Mouse (Mus musculus): Measurements from ENCODE around the gene Nfyc.

Gene Nfyc

GRCm38 (mm10) chr4:120825577-120826326, 5.6 kb downstream of the Nfyc start:
- DNase-seq (ENCODE audit: low spot score in 2 of 2): peak; percentile 95 to 97

DNA sequence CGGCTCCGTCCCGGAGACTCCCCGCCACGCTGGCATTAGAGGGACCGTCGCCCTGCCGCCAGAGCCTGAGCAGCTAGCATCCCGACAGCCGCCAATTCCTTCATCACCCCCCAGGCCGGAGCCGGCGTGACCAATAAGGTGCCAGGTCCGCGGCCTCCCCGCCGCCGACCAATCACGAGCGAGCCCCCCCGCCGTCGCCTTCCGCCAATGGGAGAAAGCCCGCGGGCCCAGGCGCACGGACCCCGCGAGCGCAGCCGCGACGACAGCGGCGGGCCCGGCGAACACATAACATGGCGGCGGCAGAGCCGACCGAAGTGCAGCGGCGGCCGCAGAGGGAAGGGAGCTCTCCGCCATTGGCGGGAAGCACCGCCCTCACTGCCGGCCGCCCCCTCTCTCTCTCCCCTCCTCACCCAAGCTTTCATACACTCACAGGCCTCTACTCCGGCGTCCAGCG, 6.2 kb downstream of the Nfyc start:
- DNase-seq (ENCODE audit: low spot score in 2 of 2): peak; percentile 94 to 95

DNA sequence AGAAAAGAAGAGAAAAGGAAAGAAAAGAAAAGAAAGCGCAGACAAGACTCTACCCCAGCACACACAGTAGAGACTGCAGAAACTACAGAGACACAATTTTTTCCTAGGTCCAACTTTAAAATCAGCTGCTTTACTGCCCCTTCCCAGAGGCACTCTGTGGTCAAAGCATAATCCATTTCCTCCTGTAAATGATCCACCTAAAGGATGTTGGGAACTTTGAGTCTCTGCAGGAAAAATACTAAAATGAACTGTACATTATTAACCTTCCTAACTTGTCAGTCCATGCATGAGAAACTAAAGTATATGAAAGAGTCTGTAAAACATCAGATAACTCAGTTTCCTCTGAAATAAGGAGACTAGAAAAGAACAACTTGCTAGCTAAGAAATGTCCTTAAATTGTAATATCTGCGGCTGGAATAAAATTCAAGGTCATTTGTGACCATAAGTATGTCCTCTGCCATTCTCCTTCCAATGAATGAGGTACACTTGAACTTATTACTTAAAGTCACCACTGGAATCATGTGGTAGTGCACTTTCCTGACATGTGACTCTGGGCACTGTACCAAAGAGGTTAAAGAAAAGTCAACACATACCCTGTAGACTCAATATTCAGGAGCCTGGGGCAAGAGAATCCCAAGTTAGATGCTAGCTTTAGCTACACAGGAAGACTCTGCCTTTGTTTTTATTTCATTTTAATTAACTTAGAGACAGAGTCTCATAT, 9.0 kb downstream of the Nfyc start:
- no peak for DNase-seq (ENCODE audit: low spot score in 2 of 2)

DNA sequence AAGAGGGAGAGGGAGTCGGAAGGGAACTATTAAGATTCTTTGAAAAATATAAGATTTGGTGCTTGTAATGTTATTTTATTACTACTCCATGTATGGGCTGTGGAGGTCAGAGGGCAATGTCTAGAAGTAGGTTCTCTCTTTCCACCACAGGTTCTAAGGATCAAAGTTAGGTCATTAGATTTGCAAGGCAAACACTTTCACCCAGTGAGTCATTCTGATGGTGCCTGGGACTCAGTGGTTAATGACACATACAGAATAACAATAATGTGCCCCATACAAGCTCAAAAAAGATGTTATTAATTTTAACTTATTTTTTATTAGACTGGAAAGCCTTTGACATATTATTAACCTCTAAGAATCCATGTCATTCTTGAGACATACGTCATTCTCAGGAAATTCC, 11.5 kb downstream of the Nfyc start:
- DNase-seq (ENCODE audit: low spot score in 2 of 2): no peak

DNA sequence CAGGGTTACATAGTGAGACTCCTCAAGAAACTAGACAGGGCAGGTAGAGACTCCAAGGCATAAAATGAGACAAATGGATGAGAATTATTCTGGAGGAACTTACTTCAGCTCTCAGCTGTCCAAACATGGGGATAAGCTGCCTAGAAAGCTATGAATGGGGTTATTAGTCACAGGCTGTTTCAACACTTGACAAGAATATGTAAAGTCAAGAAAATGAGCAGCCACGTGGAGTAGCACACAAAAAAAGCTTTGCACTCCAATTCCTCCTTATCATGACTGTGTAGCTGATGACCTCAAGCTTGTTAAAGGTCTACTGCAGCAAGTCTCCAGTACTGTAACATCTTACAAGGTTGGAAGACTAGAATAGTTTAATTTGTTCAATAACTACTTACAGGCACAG, 12.1 kb downstream of the Nfyc start:
- DNase-seq (ENCODE audit: low spot score in 2 of 2): no peak

DNA sequence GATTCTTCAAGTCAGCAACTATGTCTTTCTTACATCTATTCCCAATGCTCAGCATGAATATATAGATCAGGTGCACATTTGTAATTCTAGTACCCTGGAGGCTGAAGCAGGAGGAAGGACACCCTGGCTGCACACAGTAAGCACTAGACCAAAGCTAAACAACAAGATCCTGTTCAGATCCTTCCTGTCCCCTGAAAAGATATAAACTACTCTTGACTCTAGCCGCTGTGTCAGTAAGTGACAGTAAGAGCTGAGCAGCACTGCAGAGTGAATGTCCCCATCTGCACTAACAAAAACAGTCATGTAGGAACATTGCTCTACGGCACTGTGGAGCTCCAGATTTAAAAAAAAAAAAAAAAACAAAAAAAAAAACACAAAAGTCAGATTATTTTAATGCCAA, 13.4 kb downstream of the Nfyc start:
- DNase-seq (ENCODE audit: low spot score in 2 of 2): no peak

DNA sequence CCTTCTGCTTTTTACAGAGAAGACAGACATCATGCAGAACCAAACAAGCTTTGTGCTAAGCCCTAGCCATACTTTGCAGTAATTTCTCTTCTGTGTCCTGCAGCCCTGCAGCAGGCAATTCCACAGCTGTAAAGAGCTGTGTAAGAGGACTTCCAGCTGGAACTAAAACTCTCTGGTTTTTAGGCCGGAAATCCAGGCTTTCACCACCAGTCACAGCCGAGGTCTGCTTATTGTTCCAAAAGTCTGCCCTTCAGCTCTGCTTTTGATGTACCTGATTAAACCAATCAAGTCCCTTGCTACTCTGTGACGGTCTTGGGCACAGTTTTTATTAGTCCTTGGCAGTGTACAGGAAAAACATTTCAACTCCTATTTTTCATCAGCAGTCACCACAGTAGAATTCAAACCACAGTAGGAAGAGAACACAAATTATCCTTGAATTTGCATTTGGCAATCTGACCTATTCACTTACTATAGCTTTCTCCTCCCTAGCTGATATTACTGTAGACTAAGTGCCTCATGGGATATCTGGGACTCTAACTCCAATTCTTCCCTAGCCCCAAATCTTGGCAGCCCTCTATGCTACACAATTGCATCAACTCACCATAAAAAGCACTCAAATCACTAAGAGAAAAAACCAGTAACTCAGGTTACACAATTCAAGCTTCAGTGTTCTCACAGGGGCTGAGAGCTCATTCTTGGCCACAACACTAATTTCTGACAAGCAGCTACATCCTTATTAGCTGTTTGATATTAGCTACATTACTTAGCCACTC, 14.2 kb downstream of the Nfyc start:
- DNase-seq (ENCODE audit: low spot score in 2 of 2): no peak

DNA sequence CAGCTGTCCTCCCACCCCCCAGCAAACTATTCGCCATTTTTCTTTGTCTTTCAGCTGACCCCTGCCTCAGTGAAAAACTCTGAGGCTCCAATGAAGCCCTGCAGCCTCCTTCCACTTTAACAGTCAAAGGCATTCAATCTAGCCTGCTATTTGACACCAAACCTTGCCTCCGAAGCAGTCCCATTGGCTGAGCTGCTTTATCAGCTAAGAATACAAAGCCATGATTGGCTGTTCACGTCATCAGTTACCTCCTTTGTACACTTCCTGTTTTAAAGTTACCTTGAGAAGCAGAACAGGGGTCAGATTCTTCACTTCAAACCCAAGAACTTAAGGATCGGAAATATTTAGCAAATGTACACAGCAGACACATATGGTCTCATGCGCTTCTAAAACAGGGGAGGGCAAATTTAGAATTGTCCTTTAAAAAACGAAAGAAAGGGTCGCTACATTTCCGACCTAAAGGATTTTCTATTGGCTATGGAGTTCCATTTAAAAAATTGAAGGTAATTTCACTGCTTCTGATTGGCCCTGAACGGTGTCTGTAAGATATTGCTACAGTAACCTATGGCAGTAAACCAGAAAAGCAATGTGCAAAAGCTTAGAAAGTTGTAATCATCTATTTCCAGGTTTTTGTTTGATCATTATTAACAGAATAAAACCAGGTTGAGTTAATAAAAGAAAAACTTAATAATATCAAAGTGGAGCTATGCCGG, 15.6 kb downstream of the Nfyc start:
- DNase-seq (ENCODE audit: low spot score in 2 of 2): peak; percentile 71 to 90

DNA sequence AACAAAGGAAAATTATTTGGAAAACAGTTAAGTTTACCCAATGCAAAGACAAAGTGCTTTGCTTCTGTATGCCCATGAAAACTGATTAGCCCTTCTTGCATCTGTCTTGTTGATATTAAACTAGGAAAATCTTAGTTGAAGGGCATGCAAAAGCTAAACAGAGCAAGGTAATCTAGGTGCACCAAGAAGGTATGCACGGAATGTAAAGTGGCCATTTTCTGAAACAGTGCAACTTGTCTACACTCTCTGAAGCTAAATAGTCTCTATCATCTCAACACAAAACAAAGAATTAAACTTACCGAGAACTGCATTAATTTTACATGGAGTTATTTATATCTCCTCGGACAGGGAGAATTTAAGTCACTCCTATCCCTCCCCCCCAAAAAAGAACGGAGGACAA, 16.2 kb downstream of the Nfyc start:
- no peak for DNase-seq (ENCODE audit: low spot score in 2 of 2)

- DNase-seq (ENCODE audit: low spot score in 2 of 2): peak in 1 of 2 experiments; percentile 13
Measured at GRCm38 (mm10) chr4:120814171-120814570, 17.2 kb downstream of the Nfyc start.

DNA sequence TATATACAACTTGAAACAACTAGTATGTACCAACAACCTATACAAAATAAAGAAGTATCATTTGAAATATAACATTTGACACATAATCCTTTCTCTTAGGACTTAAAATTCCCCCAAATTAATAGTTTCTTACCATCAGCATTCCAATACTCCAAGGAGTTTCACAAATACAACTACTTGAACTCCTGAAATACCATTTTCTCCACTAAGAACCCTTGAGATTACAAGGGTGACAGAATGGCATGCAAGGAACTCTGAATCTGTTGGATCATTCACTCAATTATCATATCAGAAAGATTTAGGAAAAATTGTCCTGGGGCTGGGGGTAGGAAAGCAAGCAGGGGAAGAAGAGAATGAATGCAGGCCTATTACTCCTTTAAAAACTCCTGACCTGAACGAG, 17.6 kb downstream of the Nfyc start:
- no peak for DNase-seq (ENCODE audit: low spot score in 2 of 2)

DNA sequence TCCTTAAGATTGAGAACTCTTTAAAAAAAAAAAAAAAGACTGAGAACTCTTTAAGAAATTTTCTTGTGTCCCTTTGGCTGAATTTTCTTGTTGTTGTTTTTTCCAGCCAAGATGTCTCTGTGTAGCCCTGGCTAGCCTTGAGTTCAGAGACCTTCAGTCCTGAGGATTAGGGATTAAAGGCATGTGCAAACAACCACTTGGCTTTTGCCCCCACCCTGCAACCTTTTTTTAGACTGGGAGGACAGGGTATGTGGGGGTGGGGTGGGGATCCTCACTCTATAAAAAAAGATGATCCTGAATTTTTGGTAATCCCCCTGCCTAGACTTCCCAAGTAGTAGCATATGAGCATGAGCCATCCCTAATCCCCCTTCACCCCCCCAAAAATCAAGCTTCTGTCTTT, 25.6 kb downstream of the Nfyc start:
- DNase-seq (ENCODE audit: low spot score in 2 of 2): no peak

DNA sequence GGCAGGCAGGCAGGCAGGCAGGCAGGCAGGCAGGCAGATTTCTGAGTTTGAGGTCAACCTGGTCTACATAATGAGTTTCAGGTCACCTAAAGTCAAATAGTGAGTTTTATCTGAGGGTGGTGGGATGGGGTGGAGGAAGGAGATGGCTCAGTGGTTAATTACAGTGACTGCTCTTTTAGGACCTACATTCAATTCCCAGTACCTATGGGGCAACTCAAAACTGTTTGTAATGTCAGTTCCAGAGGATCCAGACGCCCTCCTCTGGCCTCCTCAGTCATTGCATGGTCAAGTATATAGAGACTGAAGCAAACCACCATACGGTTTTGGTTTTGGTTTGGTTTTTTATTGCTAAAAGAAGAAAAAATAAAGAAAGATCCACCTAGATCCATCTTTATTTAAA, 29.9 kb downstream of the Nfyc start:
- DNase-seq (ENCODE audit: low spot score in 2 of 2): no peak

DNA sequence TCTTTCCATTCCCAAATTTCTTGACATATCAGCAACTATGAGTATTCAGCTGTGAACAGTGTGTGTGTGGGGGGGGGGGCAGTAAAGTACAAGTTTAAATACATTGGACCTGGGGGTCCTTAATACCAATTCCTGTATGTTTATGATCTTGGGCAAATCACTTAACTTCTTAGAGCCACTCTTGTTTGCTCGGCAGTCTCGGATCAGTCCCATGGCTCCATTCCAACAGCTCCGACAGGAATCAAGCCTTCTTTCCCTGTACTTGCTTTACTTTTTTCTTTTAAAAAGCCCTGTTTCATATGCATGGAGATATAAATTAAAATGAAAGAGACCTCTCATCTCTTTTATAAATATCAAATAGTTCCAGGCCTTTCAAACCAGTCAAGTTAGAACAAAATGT, 30.7 kb downstream of the Nfyc start:
- no peak for DNase-seq (ENCODE audit: low spot score in 2 of 2)

GRCm38 (mm10) chr4:120799680-120800166, 31.6 kb downstream of the Nfyc start:
- no peak for DNase-seq (ENCODE audit: low spot score in 2 of 2)

DNA sequence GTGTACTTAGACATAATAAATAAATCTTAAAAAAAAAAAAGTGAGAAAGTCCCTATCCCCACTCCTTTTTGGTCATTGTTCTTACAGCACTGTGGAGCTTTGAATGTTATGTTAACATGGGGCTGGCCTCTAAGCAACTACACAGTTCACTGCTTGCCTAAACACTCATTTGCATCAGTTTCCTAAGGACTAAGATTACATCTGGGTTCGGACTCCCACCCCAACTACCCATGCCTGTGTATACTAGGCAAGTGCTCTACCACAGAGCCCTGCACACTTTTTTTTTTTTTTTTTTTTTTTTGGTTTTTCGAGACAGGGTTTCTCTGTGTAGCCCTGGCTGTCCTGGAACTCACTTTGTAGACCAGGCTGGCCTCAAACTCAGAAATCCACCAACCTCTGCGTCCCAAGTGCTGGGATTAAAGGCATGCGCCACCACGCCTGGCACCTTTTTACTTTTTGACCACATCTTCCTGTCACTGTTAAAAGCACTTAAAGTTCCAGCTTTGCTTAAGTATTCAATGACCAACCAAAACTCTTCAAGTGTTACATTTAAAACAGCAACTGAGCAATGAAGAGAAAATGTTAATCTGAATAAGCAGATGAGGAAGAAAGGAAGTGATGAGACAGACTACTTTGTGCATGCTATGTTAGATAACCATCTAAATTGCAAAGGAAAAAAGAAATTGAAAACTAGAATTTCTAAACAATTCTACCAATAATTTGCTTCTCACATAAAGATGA, 33.2 kb downstream of the Nfyc start:
- DNase-seq (ENCODE audit: low spot score in 2 of 2): no peak

- DNase-seq (ENCODE audit: low spot score in 2 of 2): no peak
Measured at GRCm38 (mm10) chr4:120796687-120797086, 34.7 kb downstream of the Nfyc start.

GRCm38 (mm10) chr4:120795646-120796045, 35.7 kb downstream of the Nfyc start:
- DNase-seq (ENCODE audit: low spot score in 2 of 2): no peak

- DNase-seq (ENCODE audit: low spot score in 2 of 2): no peak
Measured at GRCm38 (mm10) chr4:120792918-120793317, 38.5 kb downstream of the Nfyc start.

GRCm38 (mm10) chr4:120790027-120790426, 41.3 kb downstream of the Nfyc start:
- DNase-seq (ENCODE audit: low spot score in 2 of 2): no peak

- DNase-seq (ENCODE audit: low spot score in 2 of 2): no peak
Measured at GRCm38 (mm10) chr4:120755801-120756200, 75.6 kb downstream of the Nfyc start.

Data from frontal cortex, postnatal 36 days (tissue).